Mouse (Mus musculus) bone marrow, adult 2 months (tissue): Measurements from ENCODE around the gene Rnf157. TPM values are rescaled to one million over a fixed set of nuclear protein-coding genes. Genes with fewer than 3 reads are reported as not detected.

ENCODE experiments used
- H3K27ac ChIP-seq: fragments of 200-500 bp; 2 replicates; pipeline ENCODE4 v1.5.1; 2012; ENCODE audit warnings: low read depth, mild to moderate bottlenecking, control low read depth, inconsistent platforms, low read length; ENCODE audit not compliant: control insufficient read depth, poor library complexity, insufficient read depth
- H3K4me1 ChIP-seq: fragments of 200-500 bp; 2 replicates; pipeline ENCODE4 v1.6.1; 2011; ENCODE audit warnings: low read length; ENCODE audit not compliant: control insufficient read depth, insufficient read depth
- H3K4me3 ChIP-seq: fragments of 200-500 bp; replicated peaks from 2 replicates; pipeline ENCODE3; 2011; ENCODE audit warnings: mild to moderate bottlenecking, low read depth, low read length, control low read depth; ENCODE audit not compliant: control insufficient read depth
- CTCF ChIP-seq: fragments of 200-500 bp; IDR thresholded peaks from 2 replicates; pipeline ENCODE4 v1.5.1; 2011; ENCODE audit warnings: low read length, control low read depth; ENCODE audit not compliant: control insufficient read depth, insufficient read depth
- POLR2A ChIP-seq: fragments of 200-500 bp; IDR thresholded peaks from 2 replicates; pipeline ENCODE4 v1.6.1; 2011; ENCODE audit warnings: low read depth, mild to moderate bottlenecking, control low read depth, low read length, borderline replicate concordance; ENCODE audit not compliant: control insufficient read depth
- WGBS: fragments of 180-500 bp; shearing (Covaris S2); methylation state at CpG from one replicate; pipeline ENCODE4 v1.1.7; 2018; 5-methylcytosine and 5-hydroxymethylcytosine counted together
- polyA plus RNA-seq: library from polyadenylated mRNA; stranded (reverse); fragments of >200 nt; gene quantifications from 2 replicates; pipeline ENCODE4 v1.2.4, GENCODE M21; 2011; ENCODE audit warnings: low replicate concordance; ENCODE audit not compliant: missing spikeins, insufficient read depth, insufficient read length

The Rnf157 gene
- polyA plus RNA-seq, 1 experiment: 14.2 TPM

DNA sequence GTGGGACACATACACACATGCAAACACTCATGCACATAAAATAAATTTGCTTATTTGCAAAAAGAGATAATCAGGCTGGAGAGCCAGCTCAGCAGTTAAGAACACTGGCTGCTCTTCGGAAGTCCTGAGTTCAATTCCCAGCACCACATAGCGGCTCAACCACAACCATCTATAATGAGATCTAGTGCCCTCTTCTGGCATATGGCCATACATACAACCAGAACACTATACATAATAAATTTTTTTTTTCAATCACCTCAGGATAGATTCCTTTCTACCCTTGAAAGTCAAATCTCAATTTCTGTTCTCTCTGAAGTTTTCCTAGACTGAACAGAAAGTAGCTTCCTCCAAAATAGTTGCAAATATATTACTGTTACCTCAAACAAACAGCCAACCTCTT, 107.4 kb downstream of the Rnf157 start:
- no peak overlapping the region for H3K27ac ChIP-seq
- TF ChIP-seq CTCF (no peak), POLR2A (no peak)
- H3K4me3 ChIP-seq: no peak overlapping the region
- no peaks in the 10 kb centered on the region; the same call in none of the 2 replicates for H3K4me1 ChIP-seq
- 87% methylated on average over 2 of the region's 2 CpGs for WGBS

GRCm38 (mm10) chr11:116298621-116299020, 114.2 kb downstream of the Rnf157 start:
- no peak for TF ChIP-seq CTCF
- no peak for TF ChIP-seq POLR2A
- H3K4me3 ChIP-seq: no peak overlapping the region
- 94% methylated on average over 6 of the region's 6 CpGs for WGBS
- no peaks in the 10 kb centered on the region for H3K4me1 ChIP-seq
- H3K27ac ChIP-seq: no peak overlapping the region

DNA sequence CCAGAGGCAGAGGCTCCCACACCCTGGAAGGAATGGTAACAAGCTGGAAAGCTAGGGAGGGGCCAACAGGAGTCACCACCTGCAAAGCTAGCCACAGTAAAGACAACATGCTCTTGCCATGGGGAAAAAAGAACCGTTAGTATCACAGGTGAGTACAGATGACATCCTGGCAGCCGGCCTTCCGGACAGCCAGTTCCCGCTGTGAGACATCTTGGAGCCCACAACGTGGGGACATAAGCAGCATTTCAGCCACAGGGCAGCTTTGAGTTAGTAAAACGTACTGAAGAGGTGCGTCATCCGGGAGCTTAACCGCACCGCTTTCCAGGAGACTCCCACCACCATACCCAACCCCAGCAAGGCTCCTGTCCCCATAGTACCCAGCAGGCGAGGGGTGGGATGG, 114.6 kb downstream of the Rnf157 start:
- Histone ChIP-seq H3K27ac (no peak overlapping the region), H3K4me3 (no peak overlapping the region), H3K4me1 (no peaks in the 10 kb centered on the region)
- 91% methylated on average over 11 of the region's 11 CpGs for WGBS
- TF ChIP-seq CTCF (no peak), POLR2A (no peak)

GRCm38 (mm10) chr11:116297017-116297416, 115.8 kb downstream of the Rnf157 start:
- 82% methylated on average over 3 of the region's 3 CpGs for WGBS
- Histone ChIP-seq H3K4me3 (no peak overlapping the region), H3K4me1 (no peaks in the 10 kb centered on the region), H3K27ac (no peak overlapping the region)
- TF ChIP-seq CTCF (no peak), POLR2A (no peak)

DNA sequence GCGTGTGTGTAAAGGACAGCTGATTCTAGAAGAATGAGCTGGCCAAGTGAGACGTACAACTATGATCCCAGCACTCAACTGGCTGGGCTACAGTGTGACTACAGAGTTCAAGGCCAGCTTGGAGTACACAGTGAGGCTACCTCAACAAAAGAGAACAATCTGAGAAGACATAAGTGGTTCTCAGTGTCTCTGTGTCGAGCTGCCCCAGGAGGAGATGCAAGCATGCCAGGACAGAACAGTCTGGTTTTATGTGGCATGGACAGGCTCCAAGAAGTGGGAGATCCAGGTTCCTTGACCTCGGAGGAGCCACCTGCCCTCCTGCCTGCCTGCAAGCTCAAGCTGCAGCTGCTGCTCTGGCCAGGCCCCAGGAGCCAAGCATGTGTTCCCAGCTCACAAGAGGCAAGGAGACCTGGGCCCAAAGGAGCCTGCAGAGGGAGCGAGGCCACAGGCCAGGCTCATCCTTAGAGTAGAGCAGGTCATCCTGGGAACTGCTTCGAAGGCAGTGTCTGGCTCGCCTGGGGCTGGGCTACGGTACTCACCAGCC, 116.6 kb downstream of the Rnf157 start:
- 83% methylated on average over 8 of the region's 8 CpGs for WGBS

GRCm38 (mm10) chr11:116294319-116294718, 118.5 kb downstream of the Rnf157 start:
- Histone ChIP-seq H3K4me3 (no peak overlapping the region), H3K4me1 (no peaks in the 10 kb centered on the region), H3K27ac (no peak overlapping the region)
- WGBS: 47% methylated on average over 5 of the region's 5 CpGs
- TF ChIP-seq POLR2A: no peak
- peak; percentile 70 for TF ChIP-seq CTCF

More for the DNA sequence above, 116.6 kb downstream of the Rnf157 start:
- TF ChIP-seq CTCF (no peak), POLR2A (no peak)
- Histone ChIP-seq H3K4me3 (no peak overlapping the region), H3K27ac (no peak overlapping the region), H3K4me1 (no peaks in the 10 kb centered on the region)

DNA sequence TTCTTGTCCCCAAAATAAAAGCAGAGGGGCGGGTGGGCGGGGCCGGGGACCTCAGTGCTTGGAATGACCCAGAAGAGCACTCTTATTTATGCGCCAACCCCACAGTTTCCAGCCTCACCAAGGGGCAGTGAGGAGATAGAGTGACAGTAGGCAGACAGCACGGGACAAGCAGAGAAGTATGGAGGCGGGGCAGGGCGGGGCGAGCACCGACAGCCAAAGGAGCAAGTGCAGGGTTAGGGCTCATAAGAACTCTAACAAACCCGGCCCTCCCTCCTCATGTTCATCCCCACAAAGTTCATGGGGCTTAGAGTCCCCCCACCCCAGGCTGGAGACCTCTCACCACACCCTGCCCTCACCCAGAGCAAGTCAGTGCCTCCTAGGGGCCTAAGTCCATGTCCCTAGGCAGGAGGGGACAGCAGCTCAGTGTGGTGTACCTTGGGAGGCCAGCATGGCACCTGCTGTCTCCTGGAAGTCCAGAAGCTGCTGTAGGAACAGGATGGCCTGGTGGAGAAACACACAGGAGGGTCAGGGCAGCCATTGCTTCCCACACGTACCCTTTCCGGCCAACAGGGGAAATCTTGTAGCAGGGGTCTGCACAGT, 119.2 kb downstream of the Rnf157 start:
- Histone ChIP-seq H3K4me1 (no peaks in the 10 kb centered on the region), H3K4me3 (no peak overlapping the region), H3K27ac (no peak overlapping the region)
- WGBS: 87% methylated on average over 12 of the region's 12 CpGs
- no peak for TF ChIP-seq POLR2A
- TF ChIP-seq CTCF: no peak

GRCm38 (mm10) chr11:116292401-116292800, 120.4 kb downstream of the Rnf157 start:
- whole genome bisulfite sequencing: 91% methylated on average over 13 of the region's 13 CpGs
- no peak overlapping the region for H3K27ac ChIP-seq

DNA sequence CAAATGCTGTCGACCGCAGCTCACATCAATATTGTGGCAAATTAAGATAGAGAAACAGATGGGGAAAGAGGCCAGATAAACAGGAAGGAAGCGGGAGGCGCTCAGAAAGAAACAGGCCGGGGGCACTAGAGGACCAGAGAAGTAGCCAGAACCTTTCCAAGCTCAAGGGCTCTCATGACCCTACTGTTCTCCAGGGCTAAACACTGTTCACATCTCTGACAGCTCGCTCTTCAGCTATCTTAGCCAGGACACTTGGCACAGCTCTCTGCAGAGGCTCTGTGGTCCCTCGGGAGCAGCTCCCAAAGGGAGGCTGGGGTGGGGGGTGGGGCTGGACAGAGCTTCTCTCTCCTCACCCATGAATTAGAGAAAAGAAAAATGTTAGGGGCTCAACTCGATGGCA, 122.3 kb downstream of the Rnf157 start:
- no peak for TF ChIP-seq POLR2A
- TF ChIP-seq CTCF: no peak
- no peak overlapping the region for H3K27ac ChIP-seq
- WGBS: 64% methylated on average over 8 of the region's 8 CpGs
- H3K4me1 ChIP-seq: no peaks in the 10 kb centered on the region; the same call in 1 of the 2 replicates
- H3K4me3 ChIP-seq: no peak overlapping the region

More at GRCm38 (mm10) chr11:116292401-116292800, 120.4 kb downstream of the Rnf157 start:
- Histone ChIP-seq H3K4me1 (no peaks in the 10 kb centered on the region; the same call in 1 of the 2 replicates), H3K4me3 (no peak overlapping the region)
- no peak for TF ChIP-seq POLR2A
- no peak for TF ChIP-seq CTCF
